Mouse (Mus musculus): ENCODE results near the gene Abhd2. TPM values are rescaled to one million over a fixed set of nuclear protein-coding genes. Genes with fewer than 3 reads are reported as not detected.
A peak's percentile ranks its signal among the peaks of the same experiment; 100 is the strongest.

The Abhd2 gene
- polyA plus RNA-seq, 1 experiment, result 14.9 TPM

DNA sequence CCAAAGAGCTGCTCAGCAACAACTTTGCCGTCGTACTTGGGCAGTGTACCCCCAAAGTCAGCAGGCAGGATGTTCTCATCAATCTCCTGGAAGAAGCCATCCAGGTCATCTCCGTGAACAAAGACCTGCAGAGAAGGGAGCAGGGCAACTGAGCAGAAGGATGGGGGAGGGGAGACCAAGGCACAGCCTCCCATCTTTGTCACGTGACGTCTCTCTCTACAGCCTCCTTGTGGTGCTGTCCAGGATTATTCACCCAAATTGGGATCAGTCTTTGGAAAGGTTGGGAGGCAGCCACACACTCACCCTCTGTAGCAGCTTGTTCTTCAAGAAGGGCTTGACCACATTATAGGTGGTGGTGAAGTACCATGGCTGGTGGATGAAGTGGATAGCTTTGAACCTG lies 102.6 kb downstream of the Abhd2 start:
- no peak for DNase-seq (ENCODE audit: low spot score)

- no peak for DNase-seq (ENCODE audit: low spot score)
Measured at GRCm38 (mm10) chr7:79376516-79377275, 103.7 kb downstream of the Abhd2 start.

- no peak for DNase-seq (ENCODE audit: low spot score)
Measured at GRCm38 (mm10) chr7:79386422-79387133, 113.6 kb downstream of the Abhd2 start, which contains the start of gene Rlbp1. Rlbp1 (minus strand) TSS chr7:79387048.

DNA sequence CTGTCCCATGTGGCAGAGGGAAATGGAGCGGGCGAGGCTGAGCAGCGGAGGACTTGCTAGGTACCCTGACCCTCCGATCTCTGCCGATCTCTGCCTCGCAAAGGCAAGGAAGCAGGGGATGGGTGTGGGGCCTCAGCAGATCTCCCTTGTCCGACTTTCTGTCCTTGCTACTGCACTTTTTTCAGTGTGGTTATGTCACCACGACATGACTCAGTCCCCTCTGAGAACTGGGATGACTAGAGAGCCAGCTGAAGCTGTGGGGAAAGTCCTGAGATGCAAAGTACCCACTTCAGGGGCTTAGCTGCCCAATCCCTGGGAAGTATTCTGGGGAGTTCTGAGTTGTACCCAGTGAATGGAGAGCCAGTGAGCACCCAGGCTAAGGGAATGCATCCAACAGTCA lies 114.1 kb downstream of the Abhd2 start:
- DNase-seq (ENCODE audit: low spot score), result no peak

GRCm38 (mm10) chr7:79387991-79388390 lies 115.0 kb downstream of the Abhd2 start:
- no peak for DNase-seq (ENCODE audit: low spot score)

DNA sequence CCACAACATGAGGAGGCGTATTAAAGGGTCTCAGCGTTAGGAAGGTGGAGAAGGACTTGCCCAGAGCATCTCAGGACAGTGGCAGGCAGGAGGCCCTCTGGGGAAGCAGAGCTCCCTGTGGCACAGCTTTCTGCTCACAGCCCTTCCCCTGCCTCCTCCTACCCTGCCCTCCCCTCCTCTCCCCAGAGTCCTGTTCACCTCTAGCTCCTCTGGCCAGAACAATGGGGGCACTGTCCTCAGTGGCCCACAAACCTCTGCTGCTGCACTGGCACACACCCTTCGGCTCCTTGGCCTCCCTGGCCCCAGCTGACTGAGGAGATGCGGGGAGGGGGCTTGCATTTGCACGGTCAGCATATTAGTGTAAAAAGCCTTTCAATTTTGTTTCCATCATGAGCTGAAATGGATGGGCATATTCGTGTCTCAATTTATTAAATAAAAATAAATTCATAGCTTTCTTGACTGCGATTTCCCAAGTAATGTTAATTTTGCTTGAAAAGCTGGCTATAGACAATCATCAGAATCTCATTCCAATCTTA lies 115.7 kb downstream of the Abhd2 start:
- DNase-seq (ENCODE audit: low spot score), result no peak

GRCm38 (mm10) chr7:79390141-79390708 lies 117.2 kb downstream of the Abhd2 start:
- DNase-seq (ENCODE audit: low spot score), result no peak

- DNase-seq (ENCODE audit: low spot score), result no peak
Measured at GRCm38 (mm10) chr7:79391471-79391870, 118.5 kb downstream of the Abhd2 start.

GRCm38 (mm10) chr7:79391883-79392649 lies 119.1 kb downstream of the Abhd2 start, which contains the start of gene Fanci:
Fanci (plus strand) TSS chr7:79391929.
- peak; percentile 88 for DNase-seq (ENCODE audit: low spot score)

DNA sequence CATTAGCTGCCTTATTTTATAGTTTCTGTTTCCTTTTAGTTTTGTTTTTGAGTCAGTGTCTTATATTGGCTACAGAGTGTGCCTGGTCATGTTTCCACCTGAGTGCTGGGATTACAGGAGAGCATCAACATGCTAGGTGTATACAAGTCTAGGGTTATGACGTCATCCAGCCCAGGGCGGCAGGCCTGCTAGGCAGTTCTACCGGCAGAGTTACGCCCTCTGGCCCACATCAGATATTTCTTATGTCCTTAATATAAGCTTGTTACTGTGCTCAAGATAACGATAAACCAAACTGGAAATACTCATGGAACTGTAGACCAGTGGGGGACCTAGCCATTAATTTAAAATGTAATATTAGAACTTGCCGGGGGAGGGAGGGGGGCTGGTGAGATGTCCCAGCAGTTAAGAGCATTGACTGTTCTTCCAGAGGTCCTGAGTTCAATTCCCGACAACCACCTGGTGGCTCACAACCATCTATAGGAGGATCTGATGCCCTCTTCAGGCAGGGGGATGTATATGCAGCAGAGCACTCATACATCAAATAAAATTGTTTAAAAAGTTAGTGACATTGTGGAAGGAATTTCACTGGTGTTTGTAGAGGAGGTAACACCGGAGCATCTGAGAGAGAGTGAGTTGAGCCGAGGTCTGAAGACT lies 120.0 kb downstream of the Abhd2 start:
- DNase-seq (ENCODE audit: low spot score), result no peak

GRCm38 (mm10) chr7:79393924-79394323 lies 120.9 kb downstream of the Abhd2 start:
- DNase-seq (ENCODE audit: low spot score), result no peak

DNA sequence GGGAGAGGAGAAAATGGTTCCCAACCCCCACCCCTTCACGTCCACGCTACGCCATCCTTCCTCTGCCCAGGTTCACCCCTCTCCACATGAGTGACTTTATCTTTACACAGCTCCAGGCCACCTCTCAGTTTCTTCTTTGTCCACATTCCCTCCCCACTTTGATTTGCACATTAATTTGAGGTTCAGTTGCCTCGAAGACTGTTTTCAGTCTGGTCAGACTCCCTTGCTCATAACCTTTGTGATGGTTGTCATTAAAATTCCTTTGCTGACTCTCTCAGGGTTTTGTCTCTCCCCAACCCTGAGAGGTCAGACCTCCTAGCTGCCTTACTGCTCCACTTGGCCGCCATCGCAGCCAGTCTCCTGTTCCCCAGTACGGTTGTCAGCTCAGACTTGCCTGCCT lies 121.7 kb downstream of the Abhd2 start:
- no peak for DNase-seq (ENCODE audit: low spot score)

DNA sequence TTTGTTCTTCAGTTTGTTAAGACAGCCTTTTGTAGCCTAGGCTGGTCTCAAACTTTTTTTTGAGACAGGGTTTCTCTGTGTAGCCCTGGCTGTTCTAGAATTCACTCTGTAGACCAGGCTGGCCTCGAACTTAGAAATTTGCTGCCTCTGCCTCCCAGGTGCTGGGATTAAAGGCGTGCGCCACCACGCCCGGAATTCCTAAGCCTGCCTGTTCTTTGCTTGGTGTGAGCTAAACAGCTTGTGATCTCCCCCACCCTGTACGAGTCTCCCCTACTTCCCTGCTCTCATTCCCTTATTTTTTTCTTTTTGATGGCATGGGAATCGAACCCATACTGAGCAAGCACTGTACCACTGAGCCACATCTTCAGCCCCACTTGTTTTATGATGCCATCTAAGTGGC lies 122.2 kb downstream of the Abhd2 start:
- DNase-seq (ENCODE audit: low spot score), result no peak

GRCm38 (mm10) chr7:79397446-79397963 lies 124.5 kb downstream of the Abhd2 start:
- DNase-seq (ENCODE audit: low spot score), result no peak

GRCm38 (mm10) chr7:79398426-79398825 lies 125.4 kb downstream of the Abhd2 start:
- DNase-seq (ENCODE audit: low spot score), result no peak

- no peak for DNase-seq (ENCODE audit: low spot score)
Measured at GRCm38 (mm10) chr7:79398971-79399370, 126.0 kb downstream of the Abhd2 start.

DNA sequence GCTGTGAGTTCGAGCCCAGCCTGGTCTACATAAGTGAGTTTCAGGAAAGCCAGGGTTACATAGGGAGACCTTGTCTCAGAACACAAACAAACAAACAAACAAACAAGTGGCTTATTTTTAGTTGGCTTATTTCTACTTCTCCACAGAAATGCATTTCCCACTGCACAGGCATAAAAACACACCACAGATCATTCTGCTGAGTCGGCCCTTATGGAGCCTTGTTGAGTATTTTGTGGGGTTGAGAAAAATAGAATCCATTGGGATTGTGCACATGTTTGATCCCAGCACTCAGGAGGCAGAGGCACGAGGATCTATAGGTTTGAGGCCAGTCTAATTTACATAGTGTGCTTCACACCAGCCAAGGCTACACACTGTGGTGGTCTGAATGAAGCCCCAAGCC lies 127.3 kb downstream of the Abhd2 start:
- no peak for DNase-seq (ENCODE audit: low spot score)

- DNase-seq (ENCODE audit: low spot score), result no peak
Measured at GRCm38 (mm10) chr7:79414449-79415375, 141.7 kb downstream of the Abhd2 start.
